Mouse (Mus musculus): ENCODE measurements around the gene Rai14.

The Rai14 gene

GRCm38 (mm10) chr15:10721259-10721781, 6.9 kb upstream of the Rai14 start:
- DNase-seq (ENCODE audit: extremely low spot score, low spot score), result no peak

- DNase-seq (ENCODE audit: extremely low spot score, low spot score), result no peak
Observed at GRCm38 (mm10) chr15:10720671-10721070, 6.2 kb upstream of the Rai14 start.

GRCm38 (mm10) chr15:10720188-10720587, 5.8 kb upstream of the Rai14 start:
- DNase-seq (ENCODE audit: extremely low spot score, low spot score), result no peak

DNA sequence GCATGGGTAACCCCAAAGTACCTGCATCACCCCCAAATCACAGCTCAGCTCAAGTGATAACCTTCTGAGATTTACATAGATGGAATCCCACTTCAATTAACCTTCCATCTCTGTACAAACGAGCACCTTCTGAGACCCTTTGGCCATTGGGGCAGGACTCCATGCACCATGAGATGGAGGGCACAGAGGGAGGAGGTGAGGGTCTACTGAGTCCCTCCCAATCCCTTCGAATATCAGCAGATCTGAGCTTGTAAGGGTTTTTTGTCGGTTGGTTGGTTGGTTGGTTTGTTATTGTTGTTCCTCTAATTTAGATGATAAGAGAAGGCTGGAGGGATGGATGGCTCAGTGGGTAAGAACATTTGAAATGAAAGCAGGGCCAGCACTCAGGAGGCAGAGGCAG, 5.1 kb upstream of the Rai14 start:
- no peak for DNase-seq (ENCODE audit: extremely low spot score, low spot score)

DNA sequence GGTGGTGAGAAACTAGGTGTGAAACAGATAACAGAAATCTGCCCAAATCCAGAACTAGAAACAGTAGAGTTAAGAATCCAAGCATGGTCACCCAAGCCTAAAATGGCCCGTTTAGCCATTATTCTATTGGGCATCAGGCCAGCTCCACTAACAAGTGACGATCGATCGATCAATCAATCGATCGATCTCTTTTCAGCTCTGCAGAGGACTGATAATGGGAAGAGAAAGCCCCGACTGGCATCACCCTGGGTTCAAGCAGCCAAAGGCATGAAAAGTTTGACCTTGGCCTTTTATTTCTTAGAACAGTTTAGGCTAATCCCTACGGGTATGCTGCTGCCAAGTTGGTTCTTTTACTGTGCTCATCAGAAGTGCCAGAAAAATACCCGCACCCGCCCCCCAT, 4.3 kb upstream of the Rai14 start:
- no peak for DNase-seq (ENCODE audit: extremely low spot score, low spot score)

GRCm38 (mm10) chr15:10717284-10717683, 2.9 kb upstream of the Rai14 start:
- no peak for DNase-seq (ENCODE audit: extremely low spot score, low spot score)

DNA sequence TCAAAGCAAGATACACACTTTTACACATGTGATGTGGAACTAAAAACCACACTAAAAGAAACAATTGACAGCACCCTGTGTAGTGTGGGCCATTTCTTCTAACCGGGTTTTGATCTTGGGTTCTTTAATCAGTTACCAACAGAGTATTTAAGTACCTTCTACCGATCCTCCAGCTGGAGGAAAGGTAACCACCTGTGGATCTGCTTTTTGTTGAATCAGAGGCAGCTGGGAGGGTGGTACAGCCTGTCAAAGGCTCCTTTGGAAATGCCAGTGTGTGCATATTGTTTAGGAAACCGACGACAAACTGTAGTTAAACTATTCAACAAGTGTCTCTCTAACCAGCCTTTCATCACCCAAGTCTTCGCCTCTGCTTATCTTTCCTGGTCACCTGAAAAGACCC, 1.5 kb upstream of the Rai14 start:
- DNase-seq (ENCODE audit: extremely low spot score, low spot score), result no peak

GRCm38 (mm10) chr15:10715139-10715505, 698 bp upstream of the Rai14 start:
- DNase-seq (ENCODE audit: extremely low spot score, low spot score), result peak; percentile 61

DNA sequence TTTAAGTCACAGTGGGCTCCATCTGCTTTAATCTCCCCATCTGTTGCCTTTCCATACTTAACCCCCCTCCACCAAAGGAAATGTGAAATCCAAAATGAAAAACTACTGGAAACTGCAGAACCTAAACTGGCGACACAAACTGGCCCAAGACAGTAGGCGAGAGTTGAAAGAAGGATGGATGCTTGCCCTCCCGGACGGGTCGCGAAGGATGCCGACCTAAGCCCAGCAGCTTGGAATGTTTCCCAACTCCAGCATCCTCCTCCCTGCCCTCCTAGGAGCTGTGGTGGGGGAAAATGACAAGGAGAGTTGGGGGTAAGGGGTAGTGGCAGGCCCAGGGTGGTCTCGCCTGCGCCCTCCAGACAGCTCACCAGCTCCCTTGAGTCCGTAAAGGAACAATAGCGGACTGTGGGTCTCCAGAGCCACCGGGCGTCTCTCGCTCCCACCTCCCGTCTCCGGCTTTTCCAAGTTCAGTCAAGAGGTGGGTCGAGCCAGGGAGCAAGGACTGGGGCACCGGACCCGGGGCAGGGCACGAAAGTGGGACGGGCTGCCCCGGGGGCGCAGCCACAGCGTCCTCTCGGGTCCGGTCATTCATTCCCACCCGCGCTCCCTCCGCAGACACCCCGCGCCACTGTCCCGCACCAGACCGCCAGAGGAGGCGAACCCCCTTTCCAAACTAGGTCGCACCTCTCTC, 653 bp downstream of the Rai14 start:
- DNase-seq (ENCODE audit: extremely low spot score, low spot score), result peak; percentile 71

DNA sequence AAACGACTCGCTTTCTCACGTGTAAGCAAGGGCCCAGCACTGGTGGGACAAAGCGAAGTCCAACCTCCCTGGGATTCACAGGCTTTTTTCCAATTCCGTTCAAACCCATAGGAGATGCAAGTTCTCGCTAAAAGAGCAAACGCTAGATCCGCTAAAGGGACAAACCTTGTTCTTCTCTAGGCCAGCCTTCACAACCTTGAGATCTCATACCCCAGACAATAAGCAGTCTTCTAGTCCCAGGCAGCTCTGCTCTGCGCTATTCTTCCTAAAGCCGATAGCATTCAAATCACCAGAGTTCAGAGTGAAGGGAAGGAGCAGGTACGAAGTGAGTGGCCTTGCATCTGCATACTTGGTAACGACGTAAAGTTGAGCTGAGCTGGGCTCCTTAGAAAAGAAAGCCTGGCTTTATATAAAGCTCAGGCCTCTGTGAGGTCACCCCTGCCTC, 1.2 kb downstream of the Rai14 start:
- no peak for DNase-seq (ENCODE audit: extremely low spot score, low spot score)

- DNase-seq (ENCODE audit: extremely low spot score, low spot score), result no peak
Observed at GRCm38 (mm10) chr15:10712288-10712687, 2.1 kb downstream of the Rai14 start.

- DNase-seq (ENCODE audit: extremely low spot score, low spot score), result no peak
Observed at GRCm38 (mm10) chr15:10711231-10711630, 3.2 kb downstream of the Rai14 start.

GRCm38 (mm10) chr15:10708591-10709272, 5.7 kb downstream of the Rai14 start:
- no peak for DNase-seq (ENCODE audit: extremely low spot score, low spot score)

DNA sequence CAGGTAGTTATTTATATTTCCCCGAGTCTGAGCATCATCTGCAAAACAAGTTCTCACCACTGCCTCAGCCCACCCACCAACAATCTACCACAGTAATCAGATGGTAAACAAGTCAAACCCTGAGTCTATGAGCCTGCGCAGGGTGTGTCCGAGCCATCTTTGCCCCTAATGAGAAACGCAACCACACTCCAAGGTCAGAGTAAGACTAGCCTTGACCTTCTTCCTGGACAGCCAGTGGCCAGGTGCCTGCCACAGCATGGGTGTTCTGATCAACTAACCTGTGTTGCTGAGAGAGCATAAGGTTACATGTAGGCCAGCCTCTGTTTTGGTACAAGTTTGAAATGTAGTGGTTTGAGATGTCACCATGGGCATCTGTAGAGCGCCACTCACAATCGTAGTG, 7.3 kb downstream of the Rai14 start:
- DNase-seq (ENCODE audit: extremely low spot score, low spot score), result no peak

- no peak for DNase-seq (ENCODE audit: extremely low spot score, low spot score)
Observed at GRCm38 (mm10) chr15:10706414-10706813, 8.0 kb downstream of the Rai14 start.

GRCm38 (mm10) chr15:10705752-10706151, 8.7 kb downstream of the Rai14 start:
- no peak for DNase-seq (ENCODE audit: extremely low spot score, low spot score)

GRCm38 (mm10) chr15:10704328-10704727, 10.1 kb downstream of the Rai14 start:
- no peak for DNase-seq (ENCODE audit: extremely low spot score, low spot score)

DNA sequence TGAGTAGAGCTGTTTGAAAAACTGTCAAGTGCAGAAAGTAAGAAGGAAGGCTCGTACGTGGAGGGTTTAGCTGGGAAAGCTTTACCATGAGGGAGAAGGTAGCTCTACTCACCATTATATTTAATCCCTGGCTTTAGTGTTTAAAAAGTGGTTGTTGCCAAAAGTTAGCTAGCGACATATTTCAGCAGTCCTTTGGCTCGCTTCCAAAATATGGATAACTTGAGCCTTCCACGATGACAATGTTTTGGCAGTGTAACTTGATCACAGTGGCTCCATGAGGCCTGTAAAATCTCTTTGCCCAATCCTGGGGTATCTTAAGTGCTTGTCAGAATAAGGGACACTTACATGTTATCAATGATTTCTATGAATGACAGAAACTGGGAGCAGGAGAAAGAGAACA, 12.9 kb downstream of the Rai14 start:
- DNase-seq (ENCODE audit: extremely low spot score, low spot score), result no peak

DNA sequence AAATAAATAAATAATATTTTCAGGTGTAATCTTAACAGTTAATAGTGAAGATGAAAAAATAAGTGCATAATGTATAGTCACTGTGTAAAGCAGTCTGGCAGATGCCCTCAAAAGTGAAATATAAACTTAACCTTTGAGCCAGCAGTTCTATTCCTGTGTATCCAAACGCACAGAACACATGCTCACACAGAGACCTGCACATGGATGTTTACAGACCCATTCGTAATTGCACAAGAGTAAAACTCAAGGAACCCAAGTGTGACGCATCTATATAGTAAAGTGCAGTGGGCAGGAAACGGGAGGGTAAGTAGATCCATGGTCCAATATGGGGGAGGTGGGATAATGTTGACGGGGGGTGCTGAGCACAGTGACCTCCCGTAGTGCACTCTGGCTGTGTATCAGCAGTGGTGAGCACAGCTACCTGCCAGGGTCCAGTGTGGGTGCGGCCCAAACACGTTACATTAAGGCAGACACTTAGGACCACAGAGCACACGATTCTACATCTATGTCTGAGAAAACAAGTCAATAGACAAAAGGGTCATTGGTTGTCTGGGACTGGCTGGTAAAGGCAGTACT, 13.4 kb downstream of the Rai14 start:
- no peak for DNase-seq (ENCODE audit: extremely low spot score, low spot score)

GRCm38 (mm10) chr15:10696478-10697234, 17.8 kb downstream of the Rai14 start:
- no peak for DNase-seq (ENCODE audit: extremely low spot score, low spot score)

DNA sequence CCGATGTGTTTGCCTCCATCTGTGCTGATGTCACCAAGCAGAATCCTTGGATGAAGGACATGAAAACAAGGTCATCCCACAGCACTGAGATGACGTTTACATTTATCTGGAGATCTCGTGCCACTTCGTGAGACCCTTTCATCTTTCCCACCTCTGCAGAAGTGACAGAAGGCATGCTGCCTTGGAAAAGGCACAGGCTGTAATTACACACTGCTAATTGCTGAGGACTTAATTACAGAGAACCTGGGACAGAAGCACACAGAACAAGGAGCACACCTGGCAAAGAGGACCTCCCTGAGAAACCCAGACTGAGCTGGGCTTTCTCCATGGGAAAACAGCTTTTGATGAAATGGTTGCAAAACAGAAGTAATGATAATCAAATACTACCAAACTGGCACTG, 21.8 kb downstream of the Rai14 start:
- DNase-seq (ENCODE audit: extremely low spot score, low spot score), result no peak

DNA sequence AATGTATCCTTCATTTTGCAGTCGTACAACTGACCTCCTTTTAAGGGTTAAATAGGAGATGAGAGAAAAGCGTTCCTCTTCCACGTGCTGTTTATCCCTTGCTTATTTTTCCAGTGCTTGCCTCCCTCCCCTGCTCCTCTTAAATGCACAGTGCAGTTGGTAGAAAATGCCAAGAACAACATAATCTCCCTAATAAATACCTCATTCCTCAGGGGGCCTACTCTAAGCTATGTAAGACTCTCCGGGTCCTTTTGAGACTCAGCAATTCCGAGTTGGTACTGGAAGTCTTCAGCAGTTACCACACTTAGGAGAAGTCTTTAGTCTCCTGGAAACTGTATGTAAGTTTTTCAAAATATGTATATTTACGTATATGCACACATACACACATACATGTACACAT, 22.9 kb downstream of the Rai14 start:
- DNase-seq (ENCODE audit: extremely low spot score, low spot score), result no peak

All from neural tube, embryonic 10.5 days (tissue).